Mouse (Mus musculus) ES-Bruce4 (cell line): Measurements from ENCODE around the gene Sp7. TPM values are rescaled to one million over a fixed set of nuclear protein-coding genes. Genes with fewer than 3 reads are reported as not detected.

Experiments used
- H3K27ac ChIP-seq: 2 replicates; pipeline ENCODE4 v1.5.1; 2012; ENCODE audit warnings: low read length, inconsistent platforms; ENCODE audit not compliant: insufficient read depth
- H3K27me3 ChIP-seq: 2 replicates; pipeline ENCODE4 v1.6.1; 2012; ENCODE audit warnings: mild to moderate bottlenecking, low read length, inconsistent platforms; ENCODE audit not compliant: control insufficient read depth, poor library complexity, insufficient read depth, severe bottlenecking
- H3K36me3 ChIP-seq: 2 replicates; pipeline ENCODE4 v1.6.1; 2012; ENCODE audit warnings: inconsistent platforms, mild to moderate bottlenecking, low read length, moderate library complexity; ENCODE audit not compliant: control insufficient read depth, poor library complexity, insufficient read depth, severe bottlenecking
- H3K4me1 ChIP-seq: one replicate; pipeline ENCODE4 v1.8.1; 2011; ENCODE audit warnings: low read length; ENCODE audit not compliant: control insufficient read depth, insufficient read depth
- H3K4me3 ChIP-seq: 2 replicates; pipeline ENCODE4 v1.5.1; 2011; ENCODE audit warnings: low read depth, mild to moderate bottlenecking, low read length
- H3K9ac ChIP-seq: 2 replicates; pipeline ENCODE4 v1.6.1; 2012; ENCODE audit warnings: low read depth, mild to moderate bottlenecking, inconsistent platforms; ENCODE audit not compliant: poor library complexity, severe bottlenecking
- H3K9me3 ChIP-seq: replicated peaks from 2 replicates; pipeline ENCODE4 v1.6.1; 2012; ENCODE audit warnings: mild to moderate bottlenecking, low read length, inconsistent platforms; ENCODE audit not compliant: control insufficient read depth, poor library complexity, insufficient read depth, severe bottlenecking
- CTCF ChIP-seq: IDR thresholded peaks from one replicate; pipeline ENCODE4 v1.8.1; 2011; ENCODE audit warnings: low read depth, low read length
- EP300 ChIP-seq: IDR thresholded peaks from 2 replicates; pipeline ENCODE4 v1.6.1; 2011; ENCODE audit warnings: low read depth, low read length; ENCODE audit not compliant: insufficient read depth
- POLR2A ChIP-seq: IDR thresholded peaks from one replicate; pipeline ENCODE4 v1.8.1; 2011; ENCODE audit warnings: low read length; ENCODE audit not compliant: insufficient read depth
- polyA plus RNA-seq: library from polyadenylated mRNA; stranded (reverse); fragments of >200 nt; gene quantifications from 2 replicates; pipeline ENCODE4 v1.2.4, GENCODE M21; 2011; ENCODE audit warnings: low read depth; ENCODE audit not compliant: missing spikeins, insufficient read depth, insufficient read length

The Sp7 gene
- polyA plus RNA-seq, 1 experiment = not detected

DNA sequence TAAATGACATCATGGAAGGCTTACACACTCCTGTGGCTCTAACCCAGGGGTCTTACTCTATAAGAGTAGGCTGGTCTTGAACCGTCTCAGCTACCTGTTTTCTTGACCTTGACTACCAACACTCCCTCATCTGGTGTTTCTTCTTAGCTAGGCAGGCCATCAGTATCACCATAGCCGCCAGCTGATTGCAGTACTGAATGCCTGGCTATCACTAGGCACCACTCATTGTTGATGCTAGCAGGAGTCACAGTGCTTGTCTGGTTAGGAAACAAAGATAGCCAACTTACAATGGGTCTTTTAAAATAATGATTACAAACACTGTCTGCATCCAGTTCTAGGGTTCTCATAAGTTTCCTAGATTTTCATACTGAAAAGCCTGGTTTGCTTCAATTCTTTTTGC, 34.3 kb upstream of the Sp7 start:
- Histone ChIP-seq H3K9me3 (no peaks in the 10 kb centered on the region), H3K9ac (peak overlapping the region; percentile 87; the same call in 1 of the 2 replicates), H3K27ac (peak overlapping the region; percentile 99), H3K36me3 (no peaks in the 10 kb centered on the region), H3K27me3 (no peaks in the 10 kb centered on the region), H3K4me3 (no peak overlapping the region), H3K4me1 (peaks cover 5% of the 10 kb centered on the region)
- TF ChIP-seq POLR2A (no peak), EP300 (no peak), CTCF (no peak)

DNA sequence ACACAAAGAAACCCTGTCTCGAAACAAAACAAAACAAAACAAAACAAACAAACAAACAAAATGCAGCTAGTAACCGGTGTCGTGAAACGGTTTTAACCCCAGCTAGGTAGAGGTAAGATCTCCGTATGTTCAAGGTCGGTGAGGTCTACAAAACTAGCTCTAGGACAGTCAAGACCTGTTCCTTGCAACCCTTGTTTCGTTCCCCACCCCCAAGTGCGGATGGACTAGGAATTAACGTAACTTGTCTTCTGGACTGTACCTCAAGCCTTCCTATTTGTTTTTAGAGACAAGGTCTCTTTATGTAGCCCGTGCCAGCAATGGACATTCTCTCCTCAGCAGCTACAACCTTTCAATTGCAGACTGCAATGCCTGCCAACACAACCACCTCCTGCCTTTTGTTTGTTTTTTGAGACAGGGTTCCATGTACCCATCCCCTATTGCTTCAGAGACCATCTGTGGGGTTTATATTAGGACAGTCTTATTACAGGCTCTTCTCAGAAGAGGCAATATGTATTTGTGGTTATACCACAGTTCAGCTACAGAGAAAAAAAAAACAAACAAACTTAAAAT, 33.6 kb upstream of the Sp7 start:
- Histone ChIP-seq H3K27me3 (no peaks in the 10 kb centered on the region), H3K36me3 (no peaks in the 10 kb centered on the region), H3K9ac (peak overlapping the region; percentile 87), H3K9me3 (no peaks in the 10 kb centered on the region), H3K4me3 (no peak overlapping the region; the same call in 1 of the 2 replicates), H3K4me1 (peaks cover 8% of the 10 kb centered on the region), H3K27ac (peak overlapping the region; percentile 99)
- TF ChIP-seq POLR2A = no peak
- TF ChIP-seq CTCF = no peak
- TF ChIP-seq EP300 = no peak

GRCm38 (mm10) chr15:102399229-102400221, 32.5 kb upstream of the Sp7 start:
- Histone ChIP-seq H3K4me3 (peak overlapping the region; percentile 79), H3K4me1 (peaks cover 8% of the 10 kb centered on the region), H3K9ac (peak overlapping the region; percentile 87), H3K9me3 (no peaks in the 10 kb centered on the region), H3K27me3 (no peaks in the 10 kb centered on the region), H3K36me3 (no peaks in the 10 kb centered on the region), H3K27ac (peak overlapping the region; percentile 99)
- peak; percentile 53 for TF ChIP-seq POLR2A
- no peak for TF ChIP-seq CTCF
- peak; percentile 96 for TF ChIP-seq EP300

DNA sequence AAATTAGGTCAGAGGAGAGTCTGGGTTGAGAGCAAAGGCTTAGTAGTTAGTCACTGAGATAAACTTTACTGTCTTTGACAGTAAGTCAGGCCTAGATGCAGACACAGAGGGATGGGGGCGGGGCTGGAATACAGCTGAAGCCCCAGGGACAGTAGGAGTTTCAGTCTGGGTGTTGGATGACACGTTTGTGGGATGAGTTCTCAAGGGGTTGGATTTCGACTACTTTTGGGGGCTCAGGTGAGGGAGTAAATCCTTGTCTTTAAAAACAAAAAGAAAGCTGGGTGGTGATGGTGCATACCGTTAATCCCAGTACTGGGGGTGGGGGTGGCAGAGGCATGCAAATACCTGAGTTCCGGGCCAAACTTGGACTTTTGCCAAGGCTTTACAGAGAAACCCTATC, 31.6 kb upstream of the Sp7 start:
- H3K4me3 ChIP-seq = peak overlapping the region; percentile 44
- H3K9me3 ChIP-seq = no peaks in the 10 kb centered on the region
- H3K9ac ChIP-seq = peak overlapping the region; percentile 87
- H3K36me3 ChIP-seq = no peaks in the 10 kb centered on the region
- H3K4me1 ChIP-seq = peaks cover 8% of the 10 kb centered on the region
- no peak for TF ChIP-seq POLR2A
- no peak for TF ChIP-seq CTCF
- TF ChIP-seq EP300 = peak; percentile 51; the same call in 1 of the 2 replicates
- peak overlapping the region; percentile 93 for H3K27ac ChIP-seq
- H3K27me3 ChIP-seq = no peaks in the 10 kb centered on the region

GRCm38 (mm10) chr15:102395061-102395460, 28.1 kb upstream of the Sp7 start:
- no peaks in the 10 kb centered on the region for H3K27me3 ChIP-seq
- TF ChIP-seq EP300 = 0 out of 2 replicates have a peak, but pooled peaks have one; percentile 28
- TF ChIP-seq POLR2A = no peak
- TF ChIP-seq CTCF = no peak
- peaks cover 6% of the 10 kb centered on the region for H3K4me1 ChIP-seq
- H3K9me3 ChIP-seq = no peaks in the 10 kb centered on the region
- peak overlapping the region; percentile 99 for H3K27ac ChIP-seq
- peak overlapping the region; percentile 11; the same call in 1 of the 2 replicates for H3K9ac ChIP-seq
- no peaks in the 10 kb centered on the region for H3K36me3 ChIP-seq
- H3K4me3 ChIP-seq = no peak overlapping the region

GRCm38 (mm10) chr15:102393584-102394014, 26.6 kb upstream of the Sp7 start:
- Histone ChIP-seq H3K4me1 (peaks cover 6% of the 10 kb centered on the region), H3K36me3 (no peaks in the 10 kb centered on the region), H3K4me3 (no peak overlapping the region), H3K27me3 (no peaks in the 10 kb centered on the region), H3K9me3 (no peaks in the 10 kb centered on the region), H3K9ac (no peak overlapping the region), H3K27ac (peak overlapping the region; percentile 99)
- TF ChIP-seq EP300 (no peak), CTCF (no peak), POLR2A (no peak)
